Mouse (Mus musculus): Measurements from ENCODE around the gene Blmh. TPM values are rescaled to one million over a fixed set of nuclear protein-coding genes. Genes with fewer than 3 reads are reported as not detected.

The Blmh gene
- polyA plus RNA-seq, 1 experiment from 2014 or later, result 205 TPM

GRCm38 (mm10) chr11:77018046-77018445 lies 93.4 kb downstream of the Blmh start:
- DNase-seq (ENCODE audit: low spot score), result no peak
- peaks cover 3% of the 10 kb centered on the region; the same call in 1 of the 2 replicates for H3K4me1 ChIP-seq
- no peaks in the 10 kb centered on the region for H3K9me3 ChIP-seq (replicated peaks)
- no peak overlapping the region for H3K4me3 ChIP-seq
- 85% methylated on average over 11 of the region's 11 CpGs for WGBS
- no peak overlapping the region for H3K27ac ChIP-seq (replicated peaks)
- H3K27me3 ChIP-seq (ENCODE audit: low read depth, poor library complexity, severe bottlenecking), result no peaks in the 10 kb centered on the region
- no peaks in the 10 kb centered on the region for H3K36me3 ChIP-seq

DNA sequence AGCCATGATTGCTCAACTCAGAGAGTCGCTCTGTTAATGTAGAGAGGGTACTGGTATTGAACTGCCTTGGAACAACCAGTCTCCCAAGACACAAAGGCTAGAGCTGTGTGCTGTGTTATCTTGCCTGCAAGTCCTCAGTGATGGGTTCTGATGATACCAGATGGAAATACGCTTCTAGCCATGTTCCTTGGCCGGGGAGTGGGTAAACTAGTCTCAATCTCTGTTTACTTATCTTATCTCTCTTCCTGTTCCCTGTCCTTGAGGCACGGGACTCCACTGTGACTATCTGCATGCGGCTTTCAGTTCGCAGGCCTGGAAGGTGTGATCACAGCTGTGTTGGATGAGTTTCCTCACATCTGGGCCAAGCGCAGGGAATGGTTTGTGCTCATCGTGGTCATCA lies 94.9 kb downstream of the Blmh start:
- no peak overlapping the region for H3K27ac ChIP-seq (replicated peaks)
- H3K9me3 ChIP-seq (replicated peaks), result no peaks in the 10 kb centered on the region
- 76% methylated on average over 8 of the region's 8 CpGs for WGBS
- 0 out of 2 replicates have a peak, but pooled peaks cover 3% of the 10 kb centered on the region for H3K4me1 ChIP-seq
- DNase-seq (ENCODE audit: low spot score), result no peak
- no peaks in the 10 kb centered on the region for H3K36me3 ChIP-seq
- no peak overlapping the region for H3K4me3 ChIP-seq
- H3K27me3 ChIP-seq (ENCODE audit: low read depth, poor library complexity, severe bottlenecking), result no peaks in the 10 kb centered on the region

- 84% methylated on average over 9 of the region's 9 CpGs for WGBS
- Histone ChIP-seq H3K9me3 (replicated peaks) (no peaks in the 10 kb centered on the region), H3K27me3 (ENCODE audit: low read depth, poor library complexity, severe bottlenecking) (no peaks in the 10 kb centered on the region), H3K4me1 (0 out of 2 replicates have a peak, but pooled peaks cover 3% of the 10 kb centered on the region), H3K36me3 (no peaks in the 10 kb centered on the region), H3K27ac (replicated peaks) (no peak overlapping the region), H3K4me3 (no peak overlapping the region)
- DNase-seq (ENCODE audit: low spot score), result no peak
Observed at GRCm38 (mm10) chr11:77021749-77022396, 97.3 kb downstream of the Blmh start.

GRCm38 (mm10) chr11:77026559-77026958 lies 102.0 kb downstream of the Blmh start:
- WGBS, result 72% methylated on average over 3 of the region's 3 CpGs
- H3K4me1 ChIP-seq, result no peaks in the 10 kb centered on the region
- no peaks in the 10 kb centered on the region for H3K9me3 ChIP-seq (replicated peaks)
- no peak for DNase-seq (ENCODE audit: low spot score)
- H3K27ac ChIP-seq (replicated peaks), result no peak overlapping the region
- H3K27me3 ChIP-seq (ENCODE audit: low read depth, poor library complexity, severe bottlenecking), result no peaks in the 10 kb centered on the region
- no peaks in the 10 kb centered on the region for H3K36me3 ChIP-seq
- no peak overlapping the region for H3K4me3 ChIP-seq

DNA sequence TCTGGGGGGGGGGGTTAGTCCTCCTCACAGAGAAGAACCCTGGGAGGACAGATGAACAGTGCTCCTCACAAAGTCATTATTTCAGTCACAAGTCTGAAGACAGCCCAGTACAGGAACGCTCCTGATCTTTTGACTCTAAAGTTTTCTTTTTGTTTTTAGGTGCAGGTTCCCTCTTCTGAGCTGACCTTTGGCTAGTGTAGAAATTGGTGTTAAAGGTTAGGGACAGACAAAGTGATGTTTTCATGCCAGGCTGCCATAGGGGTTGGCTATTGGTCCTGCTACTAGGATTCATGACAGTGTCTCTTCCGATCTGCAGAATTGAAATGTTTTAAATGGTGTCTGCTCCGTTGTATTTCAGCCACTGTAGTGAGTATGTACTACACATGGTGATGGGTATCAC lies 103.5 kb downstream of the Blmh start:
- no peaks in the 10 kb centered on the region for H3K9me3 ChIP-seq (replicated peaks)

DNA sequence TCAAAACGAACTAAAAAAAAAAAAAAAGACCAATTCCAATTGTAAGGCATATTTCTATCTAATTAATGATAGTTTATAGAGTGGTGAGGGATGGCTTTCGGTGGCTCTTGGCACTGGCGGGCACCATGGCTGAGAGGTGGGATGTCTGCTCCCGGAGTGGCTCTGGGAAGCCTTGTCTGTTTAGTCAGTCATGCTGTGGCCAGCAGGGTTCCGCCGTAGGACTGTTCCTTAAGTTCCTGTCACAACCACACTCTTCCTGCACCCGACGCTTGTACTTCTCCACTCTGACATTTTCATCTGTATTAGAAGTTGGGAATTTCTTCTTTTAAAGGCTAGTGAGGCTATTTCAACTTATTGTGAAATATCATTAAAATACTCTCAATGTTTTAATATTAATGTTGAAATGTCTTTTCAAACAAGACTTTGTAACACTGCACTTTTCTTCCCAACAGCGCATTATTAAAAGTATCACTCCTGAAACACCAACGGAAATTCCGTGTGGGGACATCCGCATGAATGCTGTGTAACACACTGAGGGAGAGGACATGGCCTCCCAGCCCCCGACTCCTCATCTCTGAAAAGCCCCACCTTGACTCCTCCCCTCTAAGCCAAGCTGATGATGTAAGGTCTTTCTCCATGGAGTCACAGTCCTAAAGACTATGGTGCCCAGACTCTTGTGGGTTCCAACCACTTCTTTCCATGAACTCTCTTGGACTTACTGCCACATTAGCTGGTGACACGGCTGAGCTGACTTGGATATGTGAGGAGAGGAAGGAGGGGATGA lies 106.7 kb downstream of the Blmh start:
- Histone ChIP-seq H3K4me1 (no peaks in the 10 kb centered on the region), H3K27ac (replicated peaks) (no peak overlapping the region), H3K9me3 (replicated peaks) (no peaks in the 10 kb centered on the region), H3K36me3 (no peaks in the 10 kb centered on the region), H3K4me3 (no peak overlapping the region), H3K27me3 (ENCODE audit: low read depth, poor library complexity, severe bottlenecking) (no peaks in the 10 kb centered on the region)
- DNase-seq (ENCODE audit: low spot score), result no peak
- WGBS, result 77% methylated on average over 14 of the region's 14 CpGs

More for the DNA sequence above, 103.5 kb downstream of the Blmh start:
- no peaks in the 10 kb centered on the region for H3K4me1 ChIP-seq
- H3K4me3 ChIP-seq, result no peak overlapping the region
- no peaks in the 10 kb centered on the region for H3K36me3 ChIP-seq
- H3K27me3 ChIP-seq (ENCODE audit: low read depth, poor library complexity, severe bottlenecking), result no peaks in the 10 kb centered on the region
- WGBS, result 96% methylated on average over 3 of the region's 3 CpGs
- no peak for DNase-seq (ENCODE audit: low spot score)
- no peak overlapping the region for H3K27ac ChIP-seq (replicated peaks)

Other genes with a start within 250 kb of the Blmh start
- 0.05 TPM in 1 of 2 replicates, not detected in the other for gene Trarg1, start 245.0 kb upstream of the Blmh start, polyA plus RNA-seq (2016; fragmentation: Nextera tagmentation; extraction: Ambion mirVana)
- 20.6 and 25.5 TPM in 2 replicates for gene Gosr1, start 161.2 kb upstream of the Blmh start, polyA plus RNA-seq (2016; fragmentation: Nextera tagmentation; extraction: Ambion mirVana)
- 7.6 and 9.2 TPM in 2 replicates for gene Cpd, start 77.8 kb upstream of the Blmh start, polyA plus RNA-seq (2016; fragmentation: Nextera tagmentation; extraction: Ambion mirVana)
- 0.09 TPM in 1 of 2 replicates, not detected in the other for gene Tmigd1, start 22.6 kb upstream of the Blmh start, polyA plus RNA-seq (2016; fragmentation: Nextera tagmentation; extraction: Ambion mirVana)
- gene Slc6a4, start 73.8 kb downstream of the Blmh start, polyA plus RNA-seq (2016; fragmentation: Nextera tagmentation; extraction: Ambion mirVana), result 0.44 and 0.45 TPM in 2 replicates
- 52.4 and 61.1 TPM in 2 replicates for gene Nsrp1, start 153.6 kb downstream of the Blmh start, polyA plus RNA-seq (2016; fragmentation: Nextera tagmentation; extraction: Ambion mirVana)

Measured in midbrain, embryonic 10.5 days (tissue).